Mouse (Mus musculus): ENCODE results near the gene Cyp2d22.

GRCm38 (mm10) chr15:82403606-82404005 is 23.5 kb upstream of the Cyp2d22 start:
- TF ChIP-seq CTCF (IDR thresholded peaks at IDR 0.05; ENCODE audit: borderline replicate concordance, extremely low read depth, insufficient read depth, insufficient read length) (no peak), POLR2A (IDR thresholded peaks at IDR 0.05; ENCODE audit: borderline replicate concordance, extremely low read depth, insufficient read depth, insufficient read length, poor library complexity, severe bottlenecking) (no peak)

Measured in brain, embryonic 14.5 days (tissue).